Mouse (Mus musculus) embryonic facial prominence, embryonic 10.5 days (tissue): Measurements from ENCODE around the gene Brd7. TPM values are rescaled to one million over a fixed set of nuclear protein-coding genes. Genes with fewer than 3 reads are reported as not detected.

Source experiments
- DNase-seq: peaks from one replicate; pipeline ENCODE4 v3.0.0-alpha.2; 2017; ENCODE audit warnings: low spot score
- H3K27ac ChIP-seq: fragments of 300-500 bp; sonication (generic); replicated peaks from 2 replicates; pipeline ENCODE4 v1.5.1; 2016; ENCODE audit warnings: mild to moderate bottlenecking
- H3K27me3 ChIP-seq: fragments of 300-500 bp; sonication (generic); replicated peaks from 2 replicates; pipeline ENCODE4 v1.6.1; 2016; ENCODE audit warnings: low read depth, mild to moderate bottlenecking; ENCODE audit not compliant: poor library complexity, severe bottlenecking
- H3K36me3 ChIP-seq: fragments of 300-500 bp; sonication (generic); replicated peaks from 2 replicates; pipeline ENCODE4 v1.6.1; 2016; ENCODE audit warnings: mild to moderate bottlenecking, moderate library complexity
- H3K4me1 ChIP-seq: fragments of 300-500 bp; sonication (generic); 2 replicates; pipeline ENCODE4 v1.6.1; 2016
- H3K4me3 ChIP-seq: fragments of 300-500 bp; sonication (generic); 2 replicates; pipeline ENCODE4 v1.5.1; 2016; ENCODE audit warnings: mild to moderate bottlenecking, moderate library complexity
- H3K9me3 ChIP-seq: fragments of 300-500 bp; sonication (generic); 2 replicates; pipeline ENCODE4 v1.6.1; 2016; ENCODE audit warnings: mild to moderate bottlenecking
- WGBS: fragments of 180-500 bp; shearing (Covaris S2); methylation state at CpG from one replicate; pipeline ENCODE4 v1.1.7; 2016; 5-methylcytosine and 5-hydroxymethylcytosine counted together
- polyA plus RNA-seq: library from polyadenylated mRNA; unstranded; fragments of >200 nt; fragmentation: Nextera tagmentation; extraction: Ambion mirVana; gene quantifications from 2 replicates; pipeline ENCODE4 v1.2.1, GENCODE M21; 2016

Gene Brd7
- polyA plus RNA-seq, 1 experiment from 2014 or later: 86.5 TPM

- Histone ChIP-seq H3K4me1 (peaks cover 50% of the 10 kb centered on the region), H3K4me3 (no peak overlapping the region), H3K9me3 (no peaks in the 10 kb centered on the region), H3K36me3 (no peaks in the 10 kb centered on the region), H3K27me3 (no peaks in the 10 kb centered on the region), H3K27ac (no peak overlapping the region)
- 91% methylated on average over 14 of the region's 14 CpGs for WGBS
- no peak for DNase-seq
Observed at GRCm38 (mm10) chr8:88286421-88286960, 75.5 kb downstream of the Brd7 start.

DNA sequence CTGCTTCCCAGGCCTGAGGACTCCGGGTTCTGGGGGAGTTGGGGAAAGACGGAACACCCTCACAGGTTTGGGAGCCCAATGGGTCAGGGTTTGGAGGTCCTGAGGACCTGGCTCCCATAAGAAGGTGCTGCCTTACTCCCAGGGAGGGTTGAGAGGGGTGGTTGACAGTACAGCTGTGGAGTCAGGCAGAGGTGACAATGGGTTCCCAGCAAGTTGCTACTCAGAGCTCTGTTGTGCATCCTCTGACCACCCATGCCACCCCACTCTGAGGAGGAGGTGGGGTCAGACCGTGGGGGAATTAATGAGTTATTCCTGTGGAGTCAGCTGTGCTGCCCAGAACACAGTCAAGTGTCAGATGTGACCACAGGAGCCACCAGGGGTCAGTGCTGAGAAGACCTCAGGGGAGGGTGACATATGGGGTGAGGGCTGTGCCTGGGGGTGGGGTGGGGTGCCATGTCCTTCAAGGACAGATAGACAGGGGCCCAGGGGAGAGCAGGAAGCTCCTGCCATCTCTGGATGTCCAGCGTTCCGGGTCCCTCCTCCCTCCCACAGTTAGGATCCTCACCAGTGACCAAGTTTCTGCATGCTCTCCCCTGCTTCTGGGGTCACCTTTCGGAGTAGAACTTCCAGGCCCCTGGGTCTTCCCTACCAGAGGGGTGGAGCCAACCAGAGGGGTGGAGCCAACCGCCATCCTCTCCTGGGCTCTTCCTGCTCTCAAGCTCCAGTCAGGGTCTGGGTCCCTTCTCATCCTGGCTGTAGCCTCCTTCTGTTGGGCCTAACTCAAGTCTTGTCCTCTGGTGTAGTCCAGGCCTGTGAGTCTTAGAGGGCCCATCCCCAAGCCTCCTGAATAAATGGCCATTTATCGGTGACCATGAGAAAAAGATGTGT lies 76.3 kb downstream of the Brd7 start:
- 82% methylated on average over 8 of the region's 8 CpGs for WGBS
- no peak for DNase-seq
- H3K4me3 ChIP-seq: no peak overlapping the region
- no peaks in the 10 kb centered on the region for H3K36me3 ChIP-seq
- no peaks in the 10 kb centered on the region for H3K9me3 ChIP-seq
- peaks cover 50% of the 10 kb centered on the region for H3K4me1 ChIP-seq
- H3K27ac ChIP-seq: peak overlapping the region; percentile 16
- no peaks in the 10 kb centered on the region for H3K27me3 ChIP-seq

DNA sequence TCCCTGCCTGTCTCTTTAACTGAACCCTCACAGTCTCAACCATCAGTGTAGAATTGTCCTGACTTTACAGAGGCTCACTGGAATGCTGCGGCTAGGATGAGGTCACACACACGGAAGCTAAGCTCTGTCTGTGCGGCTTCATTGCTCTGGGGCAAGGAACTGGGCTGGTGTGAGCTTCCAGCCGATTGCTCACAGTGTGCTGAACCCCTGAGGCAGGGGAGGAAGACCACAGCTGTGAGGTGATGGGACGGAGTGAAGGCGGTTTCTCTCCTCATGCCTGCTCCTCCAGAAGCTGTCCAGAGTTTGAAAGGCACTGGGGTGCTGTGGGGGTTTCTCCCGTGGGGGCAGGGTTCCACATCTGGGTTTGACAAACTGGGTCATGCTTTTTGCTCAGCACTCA lies 77.3 kb downstream of the Brd7 start:
- peak; percentile 45 for DNase-seq
- Histone ChIP-seq H3K4me3 (no peak overlapping the region), H3K27me3 (no peaks in the 10 kb centered on the region), H3K9me3 (no peaks in the 10 kb centered on the region), H3K4me1 (peaks cover 50% of the 10 kb centered on the region), H3K27ac (peak overlapping the region; percentile 16), H3K36me3 (no peaks in the 10 kb centered on the region)
- WGBS: 31% methylated on average over 7 of the region's 7 CpGs

DNA sequence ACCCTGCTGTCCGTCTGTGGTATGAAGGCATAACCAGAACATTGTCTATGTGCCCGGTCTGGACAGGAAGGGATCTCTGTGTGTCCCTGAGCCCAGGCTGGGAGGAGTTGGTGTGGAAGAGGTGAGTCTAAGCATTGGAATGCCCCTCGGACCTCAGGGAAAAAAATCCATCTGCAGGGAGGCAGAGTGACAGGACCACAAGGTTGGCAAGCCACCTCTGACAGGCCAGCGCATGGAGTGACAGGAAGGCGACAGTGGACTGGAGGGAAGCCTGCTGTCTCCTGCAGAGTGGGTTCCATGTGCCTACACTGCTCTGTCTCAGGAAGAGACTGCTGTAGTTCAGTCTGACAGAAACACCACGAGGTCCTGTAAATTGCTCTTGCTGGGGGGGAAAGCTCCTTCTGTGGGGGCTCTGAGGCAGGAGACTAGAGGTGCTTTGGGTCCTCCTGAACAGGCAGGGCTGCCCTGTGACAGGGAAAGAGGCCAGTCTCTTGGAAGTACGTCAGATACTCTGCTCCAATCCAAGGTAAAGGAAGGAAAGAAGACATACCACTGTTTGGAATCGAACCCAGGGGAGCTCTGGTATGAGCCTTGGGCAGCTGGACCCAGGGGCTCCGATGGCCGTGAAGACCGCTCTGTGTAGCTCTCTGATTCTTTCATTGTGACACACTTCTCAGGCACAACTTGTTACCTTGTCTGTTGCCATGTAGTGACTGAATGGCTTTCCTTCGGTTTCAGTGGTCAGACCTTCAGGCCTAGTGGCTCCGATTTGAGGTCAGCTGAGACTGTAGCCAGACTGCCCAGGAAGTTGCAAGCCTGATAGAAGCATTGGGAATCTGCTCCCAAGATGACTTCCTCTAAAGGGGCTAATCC lies 78.5 kb downstream of the Brd7 start:
- no peaks in the 10 kb centered on the region for H3K36me3 ChIP-seq
- DNase-seq: no peak
- 72% methylated on average over 13 of the region's 13 CpGs for WGBS
- peaks cover 52% of the 10 kb centered on the region for H3K4me1 ChIP-seq
- no peaks in the 10 kb centered on the region for H3K9me3 ChIP-seq
- H3K27ac ChIP-seq: no peak overlapping the region; the same call in 1 of the 2 replicates
- no peaks in the 10 kb centered on the region for H3K27me3 ChIP-seq
- H3K4me3 ChIP-seq: no peak overlapping the region

- DNase-seq: peak; percentile 81
- 29% methylated on average over 8 of the region's 8 CpGs for WGBS
- Histone ChIP-seq H3K9me3 (no peaks in the 10 kb centered on the region), H3K4me3 (no peak overlapping the region), H3K36me3 (no peaks in the 10 kb centered on the region), H3K4me1 (peaks cover 47% of the 10 kb centered on the region), H3K27me3 (no peaks in the 10 kb centered on the region), H3K27ac (no peak overlapping the region; the same call in 1 of the 2 replicates)
Observed at GRCm38 (mm10) chr8:88282684-88283083, 79.3 kb downstream of the Brd7 start.

Other genes starting within 250 kb of the Brd7 start
- 45.6 and 47.7 TPM in 2 replicates for gene Cnep1r1, start 243.4 kb downstream of the Brd7 start, polyA plus RNA-seq
- gene Heatr3, start 224.3 kb downstream of the Brd7 start, polyA plus RNA-seq: 52.1 and 55.0 TPM in 2 replicates
- gene Tent4b, start 163.0 kb downstream of the Brd7 start, polyA plus RNA-seq: 9.9 and 11.6 TPM in 2 replicates
- gene Adcy7, start 89.8 kb downstream of the Brd7 start, polyA plus RNA-seq: 2.4 and 2.6 TPM in 2 replicates
- gene Nkd1, start 159.2 kb upstream of the Brd7 start, polyA plus RNA-seq: 43.5 and 49.7 TPM in 2 replicates